Mouse (Mus musculus) CH12.LX (cell line): ENCODE measurements around the gene Sod2.

Source experiments
- CTCF ChIP-seq, 2 experiments: IDR thresholded peaks in 1 of 2; conservative IDR thresholded peaks in 1 of 2; 2 replicates each; pipeline ENCODE4 v1.5.1; 2011 to 2012; ENCODE audit warnings: low read depth in 2 of 2, low read length in 2 of 2, improper control_type of control experiment in 1 of 2, inconsistent platforms in 1 of 2, mild to moderate bottlenecking in 1 of 2, moderate library complexity in 1 of 2
- MYC ChIP-seq: IDR thresholded peaks from 2 replicates; pipeline ENCODE4 v1.6.1; 2011; ENCODE audit warnings: low read depth, mild to moderate bottlenecking, improper control_type of control experiment, low read length
- POLR2A ChIP-seq: IDR thresholded peaks from 2 replicates; pipeline ENCODE4 v1.6.1; 2011; ENCODE audit warnings: low read depth, mild to moderate bottlenecking, improper control_type of control experiment, low read length

- peak; percentile 86; the same call in 1 of the 2 replicates for TF ChIP-seq MYC
- TF ChIP-seq CTCF (conservative IDR thresholded peaks at IDR 0.05 in 1 of 2, IDR thresholded peaks at IDR 0.05 in 1 of 2; ENCODE audit: low read depth in 2 of 2, low read length in 2 of 2): no peak; a peak in 1 of 4 replicates
- peak; percentile 79 for TF ChIP-seq POLR2A
These were observed 14.1 kb upstream of the Sod2 start for GRCm38 (mm10) chr17:12992470-12992991.
